Mouse (Mus musculus) heart, postnatal 0 days (tissue): Measurements from ENCODE around the gene Rasgrf2.

Source experiments
- CTCF ChIP-seq: IDR thresholded peaks from 2 replicates; pipeline ENCODE4 v1.5.1; 2016; ENCODE audit warnings: antibody characterized with exemption, control low read depth, low read depth
- EP300 ChIP-seq: IDR thresholded peaks from 2 replicates; pipeline ENCODE4 v1.6.1; 2016; ENCODE audit warnings: antibody characterized with exemption, low read depth

DNA sequence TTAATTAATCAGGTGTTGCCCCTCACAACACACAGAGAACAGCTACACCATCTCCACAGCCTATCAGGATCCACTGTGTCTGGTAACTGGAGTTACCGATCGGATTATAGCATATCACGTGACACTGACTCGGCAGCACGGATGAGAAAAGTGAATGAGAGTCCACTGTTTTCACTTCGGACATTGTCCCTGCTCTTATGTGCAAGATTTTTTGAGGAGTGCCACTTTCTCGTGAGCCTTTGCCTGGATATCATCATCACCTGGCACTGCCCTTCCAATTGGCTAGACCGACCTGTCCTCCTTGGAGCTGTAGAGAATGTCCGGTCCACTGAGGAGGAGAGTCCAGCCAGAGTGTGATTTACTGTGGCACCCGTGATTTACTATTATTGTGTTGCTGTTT is 109.3 kb downstream of the Rasgrf2 start:
- TF ChIP-seq CTCF = no peak
- no peak for TF ChIP-seq EP300
